Mouse (Mus musculus): ENCODE results near the gene Camk2n1.

- TF ChIP-seq POLR2A (IDR thresholded peaks at IDR 0.05; ENCODE audit: borderline replicate concordance, control insufficient read depth, low read depth, low read length) (no peak), CTCF (IDR thresholded peaks at IDR 0.05; ENCODE audit: control insufficient read depth, insufficient read depth, low read length) (no peak)
Measured at GRCm38 (mm10) chr4:138460910-138461309, 6.8 kb downstream of the Camk2n1 start.
